Mouse (Mus musculus) liver, embryonic 15.5 days (tissue): ENCODE results near the gene Pappa. TPM values are rescaled to one million over a fixed set of nuclear protein-coding genes. Genes with fewer than 3 reads are reported as not detected.

Experiments
- ATAC-seq: fragments of 200-750 bp; cut with Nextera tagmentation; 2 replicates; pipeline ENCODE4 v1.8.0; 2017; ENCODE audit warnings: moderate number of reproducible peaks, mild to moderate bottlenecking, moderate library complexity; ENCODE audit not compliant: insufficient read depth
- H3K27ac ChIP-seq: fragments of 300-500 bp; sonication (generic); replicated peaks from 2 replicates; pipeline ENCODE4 v1.5.1; 2015; ENCODE audit warnings: mild to moderate bottlenecking, inconsistent platforms
- H3K27me3 ChIP-seq: fragments of 300-500 bp; sonication (generic); 2 replicates; pipeline ENCODE4 v1.6.1; 2015; ENCODE audit warnings: mild to moderate bottlenecking, inconsistent platforms
- H3K36me3 ChIP-seq: fragments of 300-500 bp; sonication (generic); replicated peaks from 2 replicates; pipeline ENCODE4 v1.6.1; 2015; ENCODE audit warnings: moderate library complexity, mild to moderate bottlenecking, inconsistent platforms
- H3K4me1 ChIP-seq: fragments of 300-500 bp; sonication (generic); replicated peaks from 2 replicates; pipeline ENCODE4 v1.6.1; 2015; ENCODE audit warnings: inconsistent platforms
- H3K4me2 ChIP-seq: fragments of 300-500 bp; sonication (generic); 2 replicates; pipeline ENCODE4 v1.6.1; 2015; ENCODE audit warnings: moderate library complexity, mild to moderate bottlenecking, inconsistent platforms
- H3K4me3 ChIP-seq: fragments of 300-500 bp; sonication (generic); replicated peaks from 2 replicates; pipeline ENCODE4 v1.5.1; 2015; ENCODE audit warnings: mild to moderate bottlenecking, inconsistent platforms
- H3K9ac ChIP-seq: fragments of 300-500 bp; sonication (generic); 2 replicates; pipeline ENCODE4 v1.6.1; 2015; ENCODE audit warnings: moderate library complexity, mild to moderate bottlenecking, inconsistent platforms
- H3K9me3 ChIP-seq: fragments of 300-500 bp; sonication (generic); replicated peaks from 2 replicates; pipeline ENCODE4 v1.6.1; 2016; ENCODE audit warnings: inconsistent platforms
- WGBS: fragments of 180-500 bp; shearing (Covaris S2); methylation state at CpG from one replicate; pipeline ENCODE4 v1.1.7; 2015; ENCODE audit warnings: mixed read lengths; ENCODE audit not compliant: insufficient replicate concordance; 5-methylcytosine and 5-hydroxymethylcytosine counted together
- polyA plus RNA-seq: library from polyadenylated mRNA; unstranded; fragments of >200 nt; fragmentation: Nextera tagmentation; extraction: Ambion mirVana; gene quantifications from 2 replicates; pipeline ENCODE4 v1.2.1, GENCODE M21; 2015

Gene Pappa
- polyA plus RNA-seq, 1 experiment from 2014 or later: 0.05 TPM

- H3K9ac ChIP-seq: no peak overlapping the region
- H3K27ac ChIP-seq: no peak overlapping the region
- ATAC-seq: no peak
- no peak overlapping the region for H3K4me3 ChIP-seq
- H3K4me2 ChIP-seq: no peak overlapping the region
- no peaks in the 10 kb centered on the region for H3K27me3 ChIP-seq
- H3K4me1 ChIP-seq: no peaks in the 10 kb centered on the region
- H3K9me3 ChIP-seq: no peaks in the 10 kb centered on the region
- no peaks in the 10 kb centered on the region for H3K36me3 ChIP-seq
- 64% methylated on average over 7 of the region's 7 CpGs for WGBS
These were observed 226.5 kb downstream of the Pappa start for GRCm38 (mm10) chr4:65350521-65350920.

GRCm38 (mm10) chr4:65354580-65354979 lies 230.6 kb downstream of the Pappa start:
- H3K4me2 ChIP-seq: no peak overlapping the region
- no peaks in the 10 kb centered on the region for H3K4me1 ChIP-seq
- no peak for ATAC-seq
- no peak overlapping the region for H3K4me3 ChIP-seq
- no peaks in the 10 kb centered on the region for H3K36me3 ChIP-seq
- H3K9ac ChIP-seq: no peak overlapping the region
- 58% methylated on average over 4 of the region's 4 CpGs for WGBS
- H3K9me3 ChIP-seq: no peaks in the 10 kb centered on the region
- H3K27ac ChIP-seq: no peak overlapping the region
- no peaks in the 10 kb centered on the region for H3K27me3 ChIP-seq

GRCm38 (mm10) chr4:65367135-65367534 lies 243.2 kb downstream of the Pappa start:
- H3K9ac ChIP-seq: no peak overlapping the region
- no peak for ATAC-seq

GRCm38 (mm10) chr4:65372731-65373130 lies 248.8 kb downstream of the Pappa start:
- no peak for ATAC-seq
- H3K27ac ChIP-seq: no peak overlapping the region

More at GRCm38 (mm10) chr4:65367135-65367534, 243.2 kb downstream of the Pappa start:
- no peaks in the 10 kb centered on the region for H3K4me1 ChIP-seq
- H3K27me3 ChIP-seq: no peaks in the 10 kb centered on the region
- no peaks in the 10 kb centered on the region for H3K9me3 ChIP-seq
- H3K4me3 ChIP-seq: no peak overlapping the region
- no peak overlapping the region for H3K27ac ChIP-seq
- no peaks in the 10 kb centered on the region for H3K36me3 ChIP-seq
- H3K4me2 ChIP-seq: no peak overlapping the region

GRCm38 (mm10) chr4:65373841-65374240 lies 249.9 kb downstream of the Pappa start:
- H3K4me2 ChIP-seq: no peak overlapping the region
- no peak overlapping the region for H3K9ac ChIP-seq
- H3K27ac ChIP-seq: no peak overlapping the region
- H3K4me3 ChIP-seq: no peak overlapping the region
- ATAC-seq: no peak
- no peaks in the 10 kb centered on the region for H3K4me1 ChIP-seq
- H3K36me3 ChIP-seq: no peaks in the 10 kb centered on the region
- H3K9me3 ChIP-seq: no peaks in the 10 kb centered on the region
- WGBS: 30% methylated on average over 1 of the region's 1 CpGs
- no peaks in the 10 kb centered on the region for H3K27me3 ChIP-seq

More at GRCm38 (mm10) chr4:65372731-65373130, 248.8 kb downstream of the Pappa start:
- Histone ChIP-seq H3K4me1 (no peaks in the 10 kb centered on the region), H3K36me3 (no peaks in the 10 kb centered on the region), H3K4me2 (no peak overlapping the region), H3K9me3 (no peaks in the 10 kb centered on the region), H3K9ac (no peak overlapping the region), H3K4me3 (no peak overlapping the region), H3K27me3 (no peaks in the 10 kb centered on the region)
- 82% methylated on average over 3 of the region's 3 CpGs for WGBS

- WGBS: 57% methylated on average over 2 of the region's 2 CpGs
These were observed 252.6 kb downstream of the Pappa start for GRCm38 (mm10) chr4:65376571-65376970.

GRCm38 (mm10) chr4:65379461-65379860 lies 255.5 kb downstream of the Pappa start:
- 63% methylated on average over 4 of the region's 4 CpGs for WGBS
- no peak for ATAC-seq
- Histone ChIP-seq H3K4me3 (no peak overlapping the region), H3K27ac (no peak overlapping the region), H3K9ac (no peak overlapping the region), H3K9me3 (no peaks in the 10 kb centered on the region), H3K4me2 (no peak overlapping the region), H3K4me1 (no peaks in the 10 kb centered on the region), H3K27me3 (no peaks in the 10 kb centered on the region), H3K36me3 (no peaks in the 10 kb centered on the region)

More at GRCm38 (mm10) chr4:65376571-65376970, 252.6 kb downstream of the Pappa start:
- Histone ChIP-seq H3K9me3 (no peaks in the 10 kb centered on the region), H3K4me2 (no peak overlapping the region), H3K4me3 (no peak overlapping the region), H3K9ac (no peak overlapping the region), H3K27me3 (no peaks in the 10 kb centered on the region), H3K4me1 (no peaks in the 10 kb centered on the region), H3K27ac (no peak overlapping the region), H3K36me3 (no peaks in the 10 kb centered on the region)
- ATAC-seq: no peak

- WGBS: 70% methylated on average over 4 of the region's 4 CpGs
- H3K9me3 ChIP-seq: no peaks in the 10 kb centered on the region
- no peak overlapping the region for H3K9ac ChIP-seq
- ATAC-seq: no peak
- H3K27ac ChIP-seq: no peak overlapping the region
- H3K4me2 ChIP-seq: no peak overlapping the region
- no peak overlapping the region for H3K4me3 ChIP-seq
- H3K27me3 ChIP-seq: no peaks in the 10 kb centered on the region
- H3K4me1 ChIP-seq: no peaks in the 10 kb centered on the region
- H3K36me3 ChIP-seq: no peaks in the 10 kb centered on the region
These were observed 259.1 kb downstream of the Pappa start for GRCm38 (mm10) chr4:65383070-65383469.

- no peaks in the 10 kb centered on the region for H3K27me3 ChIP-seq
- H3K4me2 ChIP-seq: no peak overlapping the region
- WGBS: 61% methylated on average over 4 of the region's 4 CpGs
- no peak for ATAC-seq
- no peaks in the 10 kb centered on the region; the same call in 1 of the 2 replicates for H3K4me1 ChIP-seq
- H3K4me3 ChIP-seq: no peak overlapping the region
- H3K27ac ChIP-seq: no peak overlapping the region
- no peak overlapping the region for H3K9ac ChIP-seq
- H3K9me3 ChIP-seq: no peaks in the 10 kb centered on the region
- no peaks in the 10 kb centered on the region for H3K36me3 ChIP-seq
These were observed 267.0 kb downstream of the Pappa start for GRCm38 (mm10) chr4:65391001-65391400.

GRCm38 (mm10) chr4:65396806-65397205 lies 272.8 kb downstream of the Pappa start:
- H3K4me3 ChIP-seq: no peak overlapping the region
- H3K9ac ChIP-seq: no peak overlapping the region
- no peaks in the 10 kb centered on the region for H3K27me3 ChIP-seq
- no peaks in the 10 kb centered on the region for H3K4me1 ChIP-seq
- no peaks in the 10 kb centered on the region for H3K36me3 ChIP-seq
- H3K27ac ChIP-seq: no peak overlapping the region
- no peak for ATAC-seq
- 46% methylated on average over 3 of the region's 3 CpGs for WGBS
- no peaks in the 10 kb centered on the region for H3K9me3 ChIP-seq
- H3K4me2 ChIP-seq: no peak overlapping the region

GRCm38 (mm10) chr4:65399457-65399856 lies 275.5 kb downstream of the Pappa start:
- Histone ChIP-seq H3K4me3 (no peak overlapping the region), H3K9ac (no peak overlapping the region), H3K4me2 (no peak overlapping the region), H3K9me3 (no peaks in the 10 kb centered on the region), H3K27me3 (no peaks in the 10 kb centered on the region), H3K27ac (no peak overlapping the region), H3K4me1 (no peaks in the 10 kb centered on the region), H3K36me3 (no peaks in the 10 kb centered on the region)
- no peak for ATAC-seq
- WGBS: 80% methylated on average over 4 of the region's 4 CpGs

GRCm38 (mm10) chr4:65402286-65402685 lies 278.3 kb downstream of the Pappa start:
- Histone ChIP-seq H3K4me1 (no peaks in the 10 kb centered on the region), H3K27me3 (no peaks in the 10 kb centered on the region), H3K9ac (no peak overlapping the region), H3K36me3 (no peaks in the 10 kb centered on the region), H3K4me2 (no peak overlapping the region), H3K9me3 (no peaks in the 10 kb centered on the region), H3K27ac (no peak overlapping the region), H3K4me3 (no peak overlapping the region)
- no peak for ATAC-seq
- WGBS: 61% methylated on average over 5 of the region's 5 CpGs
